Mouse (Mus musculus) layer of hippocampus, postnatal 14 days (tissue): ENCODE data around the gene Mpped2. TPM values are rescaled to one million over a fixed set of nuclear protein-coding genes. Genes with fewer than 3 reads are reported as not detected.

Experiments used
- DNase-seq, 2 experiments: peaks; one replicate each; pipeline ENCODE4 v3.0.0; 2021 to 2022; ENCODE audit warnings: low spot score in 2 of 2, mixed read lengths in 1 of 2
- total RNA-seq, 2 experiments: library from RNA; stranded (reverse); gene quantifications; 2 replicates each; pipeline ENCODE4 v1.2.3; 2021

Gene Mpped2
- total RNA-seq, 2 experiments from 2014 or later: 39.9 to 40.3 TPM

DNA sequence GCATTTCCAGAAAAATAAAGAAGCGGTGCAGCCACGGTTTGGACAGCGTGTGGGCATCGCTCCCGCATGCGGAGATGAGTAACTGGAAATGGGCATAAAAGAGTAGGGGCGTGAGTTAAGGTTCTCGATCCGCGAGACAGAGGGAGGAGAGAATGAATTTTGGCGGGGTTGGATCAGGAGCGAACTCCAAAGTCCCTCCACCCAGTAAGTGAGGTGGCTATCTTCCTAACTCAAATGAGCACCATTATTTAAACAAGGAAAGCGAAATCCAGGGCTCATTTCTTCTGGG is 2.6 kb downstream of the Mpped2 start:
- no peak for DNase-seq

DNA sequence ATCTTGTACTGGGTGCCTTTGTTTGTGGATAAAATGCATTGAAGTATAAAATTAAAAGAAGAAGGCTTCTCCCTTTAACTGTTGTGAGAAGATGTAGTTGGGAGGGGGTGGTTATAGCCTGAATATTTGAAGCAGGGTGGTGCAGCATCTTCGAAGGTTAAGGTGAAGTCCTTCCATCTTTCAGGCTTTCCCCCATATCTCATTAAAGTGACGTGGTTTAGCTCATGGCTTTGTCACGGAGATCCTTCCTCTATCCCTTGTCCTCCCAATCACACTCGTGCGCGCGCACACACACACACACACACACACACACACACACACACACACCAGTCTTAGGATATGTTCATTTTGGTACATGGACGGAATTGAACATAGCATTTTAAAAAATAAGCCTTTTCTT is 3.3 kb downstream of the Mpped2 start:
- no peak for DNase-seq

DNA sequence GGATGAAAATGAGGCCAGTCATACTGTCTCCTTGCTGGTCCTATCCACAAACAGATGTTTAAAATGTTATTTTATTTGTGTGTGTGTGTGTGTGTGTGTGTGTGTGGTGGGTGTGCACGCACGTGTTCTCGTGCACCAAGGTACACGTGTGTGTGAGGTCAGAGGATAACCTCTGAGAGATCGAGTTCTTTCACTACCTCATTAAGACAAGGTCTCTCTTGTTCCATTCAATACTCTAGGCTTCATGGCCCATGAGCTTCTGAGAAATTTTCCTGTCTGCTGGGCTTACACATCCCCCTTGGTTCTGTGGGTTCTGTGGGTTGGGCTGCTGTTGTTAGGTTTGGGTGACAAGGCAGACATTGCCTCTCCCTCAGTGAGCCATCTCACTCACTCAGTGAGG is 12.6 kb downstream of the Mpped2 start:
- DNase-seq: no peak

DNA sequence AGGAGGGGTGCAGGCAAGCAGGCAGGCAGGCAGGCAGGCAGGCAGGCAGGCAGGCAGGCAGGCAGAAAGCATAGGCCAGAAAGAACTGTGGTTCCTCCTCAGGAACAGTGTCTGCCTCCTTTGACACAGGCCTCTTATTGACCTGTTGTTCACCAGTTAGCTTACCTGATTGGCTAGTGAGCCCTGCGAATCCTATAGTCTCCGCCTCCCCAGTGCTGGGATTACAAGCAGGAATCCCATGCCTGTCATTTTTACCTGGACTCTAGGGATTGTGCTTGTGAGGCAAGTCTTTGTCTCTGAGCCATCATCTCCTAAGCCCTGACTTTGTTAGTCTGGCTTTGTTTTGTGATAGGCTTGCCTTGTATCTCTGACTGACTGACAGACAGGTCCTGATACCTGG is 14.1 kb downstream of the Mpped2 start:
- DNase-seq: no peak

DNA sequence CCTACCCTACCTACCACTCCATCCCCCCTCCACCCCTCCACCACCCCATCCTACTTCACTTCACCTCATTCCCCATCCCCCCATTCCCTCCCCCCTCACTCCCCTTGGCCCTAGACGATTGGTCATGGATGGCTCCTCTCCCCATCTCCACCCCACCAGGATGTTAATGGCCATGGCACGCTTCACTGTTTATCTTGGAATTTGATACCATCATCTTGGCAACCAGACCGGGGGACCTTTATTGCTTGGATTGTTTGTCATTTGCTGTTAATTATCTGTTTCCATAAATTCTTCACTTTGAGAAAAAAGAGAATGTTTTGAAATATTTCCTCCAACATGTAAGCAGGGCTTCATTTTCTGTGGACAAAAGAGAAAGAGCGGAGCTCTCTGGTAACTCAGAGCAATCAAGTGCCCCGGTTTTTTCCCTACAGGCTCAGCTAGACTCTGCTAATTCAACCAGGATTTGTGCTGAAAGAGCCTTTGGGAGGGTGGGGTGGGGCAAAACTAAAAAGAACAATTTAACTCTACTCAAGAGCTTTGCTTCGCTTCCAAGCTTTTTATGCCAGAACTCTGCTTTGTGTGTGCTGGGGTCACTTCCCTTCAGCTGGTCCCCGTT is 17.9 kb downstream of the Mpped2 start:
- no peak for DNase-seq

DNA sequence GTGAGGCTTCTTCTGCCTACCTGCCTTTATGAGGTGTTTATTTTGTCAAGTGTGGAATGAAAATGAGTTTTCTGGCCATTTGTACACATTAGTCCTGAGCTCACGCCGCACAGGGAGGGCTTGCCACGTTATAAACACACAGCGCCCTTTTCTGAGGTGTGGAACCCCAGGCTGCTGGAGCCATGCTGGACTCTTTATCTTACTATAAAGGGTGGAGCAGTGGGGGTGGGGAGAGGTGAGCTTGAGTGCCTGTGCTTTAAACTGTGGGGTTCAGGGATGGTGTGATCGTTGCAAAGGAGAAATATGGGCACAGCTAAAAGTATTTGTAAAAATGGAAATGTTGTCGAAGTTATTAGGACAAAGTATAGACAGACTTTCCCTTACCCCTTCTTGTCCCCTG is 18.4 kb downstream of the Mpped2 start:
- DNase-seq: no peak

DNA sequence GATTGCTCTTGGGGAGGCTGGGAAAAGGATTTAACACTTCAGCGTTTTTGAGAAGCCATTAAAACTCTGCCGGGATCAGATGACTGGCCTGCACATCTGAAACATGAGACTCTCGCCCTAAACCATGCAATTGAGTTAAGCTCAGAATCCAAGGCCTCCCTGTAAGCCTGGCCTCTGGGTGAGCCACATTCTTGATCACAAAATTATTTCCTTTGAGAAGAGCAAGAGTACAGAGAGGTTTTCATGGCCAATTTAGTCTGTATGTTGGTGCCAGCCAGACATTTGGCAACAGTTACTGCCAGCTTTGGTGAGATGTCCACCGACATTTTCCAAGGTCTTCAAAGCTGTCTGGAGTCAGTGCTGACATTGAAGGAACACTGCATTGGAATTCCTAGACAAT is 20.1 kb downstream of the Mpped2 start:
- no peak for DNase-seq

DNA sequence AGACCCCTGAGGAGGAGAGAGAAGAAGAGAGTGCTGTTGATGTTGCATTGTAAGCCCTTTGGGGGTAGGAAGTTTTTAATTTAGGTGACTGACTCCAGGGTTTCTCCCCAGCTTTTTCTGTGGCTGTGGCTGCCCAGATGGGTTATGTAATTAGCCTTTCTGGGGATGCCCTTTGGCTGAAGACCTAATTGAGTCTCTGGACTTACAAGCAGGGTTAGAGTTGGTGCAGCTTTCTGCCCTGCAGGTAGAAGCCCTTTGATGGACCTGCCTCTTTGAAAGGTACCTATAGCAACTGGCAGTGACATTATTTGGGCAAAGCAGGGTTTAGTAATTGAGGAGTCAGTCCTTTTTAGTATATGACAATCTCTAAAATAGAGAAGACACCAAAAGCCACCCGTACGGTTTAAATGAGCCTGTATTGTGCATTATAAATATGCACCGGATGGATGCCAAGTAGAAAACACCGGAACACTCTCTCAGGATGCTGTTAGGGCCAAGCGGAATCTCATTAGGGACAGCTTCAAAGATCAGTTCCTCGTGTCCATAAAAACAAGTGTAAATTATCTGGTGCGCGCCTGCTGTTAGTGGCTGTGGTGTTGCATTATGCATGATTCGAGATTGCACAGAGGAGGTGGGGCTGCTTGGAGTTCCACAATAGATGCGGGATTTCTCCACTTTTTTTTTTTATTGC is 22.8 kb downstream of the Mpped2 start:
- peak in 1 of 2 experiments; percentile 56 for DNase-seq

DNA sequence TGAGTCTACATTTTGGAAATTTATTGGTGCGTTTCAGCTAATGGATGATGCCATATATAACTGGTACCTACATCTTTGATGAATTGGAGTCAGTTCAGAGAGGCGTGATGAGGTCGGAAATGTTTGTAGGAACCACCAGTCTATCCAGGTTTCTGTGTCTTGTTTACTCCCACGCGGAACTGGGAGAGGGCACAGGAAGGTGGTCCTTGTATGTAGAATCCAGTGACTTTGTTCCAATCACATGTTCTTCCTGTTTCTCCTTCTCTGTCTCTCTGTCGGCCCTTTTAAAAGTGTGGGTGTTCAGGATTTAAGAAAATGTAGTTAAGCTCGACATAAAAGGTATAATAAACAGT is 23.3 kb downstream of the Mpped2 start:
- no peak for DNase-seq

DNA sequence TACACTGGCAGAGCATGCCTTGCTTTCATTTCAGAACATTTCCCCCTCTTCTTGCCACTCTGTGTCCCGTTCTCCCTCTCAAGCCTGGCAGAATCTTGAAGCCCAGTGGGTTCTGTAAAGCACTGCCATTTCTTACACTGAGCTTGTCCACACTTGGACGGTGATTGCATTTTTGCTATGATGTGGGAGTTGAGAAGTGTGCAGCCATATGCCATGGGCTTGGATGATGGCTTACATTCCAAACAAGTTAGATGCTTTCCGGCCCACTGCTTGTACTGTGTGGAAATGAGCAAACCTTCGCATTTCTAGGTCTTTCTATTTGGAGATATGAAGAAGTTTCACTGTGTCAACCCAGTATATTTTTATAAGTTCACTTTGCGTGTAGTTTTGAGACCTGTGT is 25.8 kb downstream of the Mpped2 start:
- DNase-seq: no peak

DNA sequence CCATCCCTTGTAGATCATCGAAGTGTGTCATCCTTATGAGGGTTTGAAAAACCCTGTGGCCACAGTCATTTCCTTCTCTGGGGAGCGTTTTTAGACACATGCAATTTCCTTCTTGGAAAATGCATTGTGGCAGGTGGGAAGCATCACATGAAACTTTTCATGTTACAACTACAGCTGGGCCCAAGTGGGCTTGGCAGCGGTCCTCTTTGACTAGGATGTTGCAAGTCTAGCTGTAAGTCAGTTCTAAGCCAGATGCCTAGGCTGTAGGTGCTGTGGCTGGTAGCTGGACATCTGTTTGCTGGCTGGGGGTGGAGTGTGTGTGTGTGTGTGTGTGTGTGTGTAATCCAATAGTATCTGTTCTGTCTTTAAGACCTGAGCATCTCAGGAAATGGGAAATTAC is 26.4 kb downstream of the Mpped2 start:
- no peak for DNase-seq

DNA sequence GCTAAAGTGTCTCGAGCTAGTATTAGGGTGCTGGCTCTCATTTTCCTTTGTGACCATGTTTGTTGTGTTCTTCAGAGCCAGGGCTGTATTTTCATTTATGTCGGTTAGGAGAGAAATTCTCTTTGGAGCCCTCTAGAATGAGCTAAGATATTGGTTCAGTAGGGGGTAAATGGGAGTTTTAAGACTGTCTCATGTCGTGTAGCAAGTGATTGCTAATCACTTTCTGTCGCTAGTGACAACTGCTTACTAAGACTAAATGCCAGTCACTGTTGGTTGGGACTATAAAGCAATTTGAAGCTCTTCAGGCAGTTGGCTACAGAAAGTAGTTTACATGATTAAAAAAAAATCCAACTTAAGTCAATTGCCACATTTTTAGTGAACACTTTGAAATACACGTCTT is 27.6 kb downstream of the Mpped2 start:
- no peak for DNase-seq

DNA sequence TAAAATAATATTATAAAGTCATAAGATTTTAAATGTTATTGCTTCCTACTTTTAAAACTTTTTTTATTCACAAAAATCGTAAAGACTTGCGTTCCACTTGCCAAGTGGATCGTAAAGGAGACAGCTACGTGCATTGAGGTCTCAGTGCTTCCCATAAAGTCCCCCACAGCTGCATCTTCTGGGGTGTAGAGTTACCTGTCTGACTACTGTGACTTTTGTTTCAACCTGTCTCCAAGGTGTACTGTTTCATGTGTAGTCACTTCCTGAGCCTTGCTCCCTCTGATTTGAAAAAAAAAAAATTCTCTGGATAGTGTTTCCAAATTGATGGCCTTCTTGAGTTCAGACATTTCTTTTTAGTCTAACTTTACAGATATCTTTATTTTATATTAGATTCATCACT is 29.0 kb downstream of the Mpped2 start:
- DNase-seq: no peak

DNA sequence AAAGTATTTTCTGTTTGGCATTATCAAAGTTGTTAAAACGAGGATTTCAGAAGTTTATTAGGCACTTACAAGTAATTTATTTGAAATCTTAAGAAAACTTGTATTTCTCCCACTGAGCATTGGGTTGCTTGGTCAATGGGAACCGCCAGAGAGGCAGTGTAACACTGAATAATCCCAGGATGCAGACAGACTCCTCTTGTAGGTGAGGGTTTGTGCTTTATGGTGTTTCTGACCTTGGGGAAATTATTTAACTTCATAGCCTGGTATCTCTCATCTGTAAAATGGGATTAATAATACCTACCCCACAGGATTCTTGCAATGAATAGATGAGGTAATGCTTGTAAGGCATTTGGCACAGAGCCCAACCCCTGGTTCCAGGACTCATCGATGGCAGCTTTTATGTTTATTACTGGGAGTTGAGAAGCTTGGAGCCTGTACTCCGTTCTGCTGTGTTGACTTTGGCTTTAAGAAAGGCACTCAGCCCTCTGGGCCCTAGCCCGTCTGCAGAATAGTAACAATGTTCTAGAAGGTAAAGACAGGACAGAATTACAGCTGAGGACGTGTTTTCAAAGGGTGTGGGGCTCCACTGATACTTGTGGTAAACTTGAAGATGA is 37.0 kb downstream of the Mpped2 start:
- no peak for DNase-seq

DNA sequence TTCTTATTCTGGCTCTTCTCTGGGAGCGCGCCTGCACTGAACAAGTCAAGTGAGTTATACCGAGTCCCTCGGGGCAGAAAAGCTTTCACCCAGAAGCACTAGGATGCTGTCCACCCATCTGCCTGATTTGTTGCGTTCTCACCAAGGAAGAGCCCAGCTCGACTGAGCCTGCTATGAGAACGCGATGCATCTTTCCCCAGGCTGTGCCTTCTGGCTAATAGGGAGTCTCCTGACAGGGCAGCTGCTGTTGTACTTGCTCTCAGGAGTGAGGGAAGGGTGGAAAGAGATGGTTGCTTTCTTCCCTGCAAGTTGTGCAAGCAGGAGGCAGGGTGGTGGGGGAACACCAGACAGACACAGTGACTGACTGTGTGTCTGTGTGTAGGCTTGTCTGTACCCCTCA is 37.5 kb downstream of the Mpped2 start:
- no peak for DNase-seq

DNA sequence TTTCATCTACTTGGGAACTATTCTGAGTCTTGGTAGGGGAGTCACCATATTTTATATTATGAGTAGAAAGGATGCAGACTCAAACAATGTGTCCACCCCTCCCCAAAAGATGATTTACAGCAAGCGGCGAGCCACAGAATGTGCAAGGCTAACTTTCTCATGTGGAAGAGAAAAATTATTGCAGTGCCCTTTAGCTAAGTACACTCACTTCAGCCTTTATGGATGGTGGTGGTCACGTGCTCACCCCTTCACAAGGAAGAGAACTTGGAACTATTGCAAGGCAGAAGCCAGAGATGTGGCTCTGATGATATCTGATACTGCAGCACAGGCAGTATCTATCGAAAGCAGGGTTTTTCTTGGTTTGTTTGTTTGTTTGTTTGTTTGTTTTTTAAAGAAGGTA is 38.4 kb downstream of the Mpped2 start:
- no peak for DNase-seq

DNA sequence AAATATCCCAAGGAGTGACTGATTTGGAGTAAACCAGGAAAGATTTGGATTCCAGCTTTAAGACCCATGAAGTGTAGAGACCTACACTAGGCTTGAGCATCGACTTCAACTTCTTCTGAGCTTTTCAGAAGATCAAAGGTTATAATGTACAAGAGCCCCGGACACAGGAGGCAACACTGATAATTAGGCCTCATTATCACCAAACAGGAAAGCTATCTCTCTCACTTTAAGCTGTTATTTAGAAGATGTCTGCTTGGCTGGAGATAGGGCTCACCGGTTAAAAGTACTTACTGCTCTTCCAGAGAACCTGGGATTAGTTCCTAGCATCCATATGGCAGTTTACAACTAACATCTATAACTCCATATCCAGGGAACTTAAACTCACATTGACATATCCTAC is 39.1 kb downstream of the Mpped2 start:
- no peak for DNase-seq

DNA sequence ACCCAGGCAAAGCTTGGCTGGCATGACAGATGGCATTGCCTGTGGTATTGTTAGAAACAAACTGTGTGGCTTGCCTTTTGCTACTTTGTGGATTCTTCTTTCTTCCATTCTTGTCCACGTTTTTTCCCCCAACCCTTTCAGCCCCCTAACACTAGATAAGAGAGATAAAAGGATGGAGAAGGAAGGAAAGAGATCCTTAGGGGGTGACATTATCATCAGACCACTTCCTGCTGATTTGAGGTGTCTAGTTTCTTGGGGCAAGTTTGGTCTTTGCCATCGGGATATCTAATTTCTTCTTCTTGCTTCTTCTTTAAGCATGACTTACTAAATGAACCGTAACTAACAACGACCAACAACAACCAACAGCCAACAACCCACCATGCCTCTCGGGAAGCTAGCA is 40.3 kb downstream of the Mpped2 start:
- DNase-seq: no peak

DNA sequence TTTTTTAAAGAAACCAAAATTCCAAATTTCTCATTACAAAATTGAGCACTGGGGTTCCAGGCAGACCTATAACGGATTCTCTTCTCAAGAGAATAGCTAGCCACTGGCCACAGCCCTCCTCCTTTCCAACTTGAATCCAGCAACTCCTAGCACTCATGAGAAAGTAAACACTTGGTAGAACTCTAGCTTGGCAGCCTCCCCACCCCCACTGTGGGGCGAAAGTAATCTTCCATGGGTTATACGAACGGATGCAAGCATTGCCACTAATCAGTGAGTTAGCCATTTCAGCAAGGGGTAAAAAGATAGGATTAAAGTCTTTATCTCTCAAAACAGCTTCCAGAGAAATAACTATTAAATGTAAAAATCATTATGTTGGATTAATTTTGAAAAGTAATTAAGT is 40.9 kb downstream of the Mpped2 start:
- DNase-seq: no peak

DNA sequence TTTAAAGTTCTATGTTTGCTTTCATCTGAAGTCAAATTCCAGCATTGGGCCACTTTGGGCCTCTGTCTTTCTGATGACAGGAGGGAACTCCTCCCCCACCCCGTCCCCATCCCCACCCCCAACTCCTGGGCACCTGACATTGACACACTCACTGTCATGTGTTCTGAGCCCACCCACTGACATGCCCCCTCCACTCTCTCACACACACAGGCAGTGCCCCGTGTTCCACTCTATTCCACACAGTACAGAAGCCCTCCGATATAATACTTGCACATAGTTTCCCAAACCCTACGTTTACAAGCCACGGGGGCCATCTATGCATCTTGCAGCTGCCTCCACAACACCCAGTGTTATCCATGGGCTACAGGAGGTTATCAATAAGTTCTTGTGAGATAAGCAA is 42.1 kb downstream of the Mpped2 start:
- DNase-seq: no peak

DNA sequence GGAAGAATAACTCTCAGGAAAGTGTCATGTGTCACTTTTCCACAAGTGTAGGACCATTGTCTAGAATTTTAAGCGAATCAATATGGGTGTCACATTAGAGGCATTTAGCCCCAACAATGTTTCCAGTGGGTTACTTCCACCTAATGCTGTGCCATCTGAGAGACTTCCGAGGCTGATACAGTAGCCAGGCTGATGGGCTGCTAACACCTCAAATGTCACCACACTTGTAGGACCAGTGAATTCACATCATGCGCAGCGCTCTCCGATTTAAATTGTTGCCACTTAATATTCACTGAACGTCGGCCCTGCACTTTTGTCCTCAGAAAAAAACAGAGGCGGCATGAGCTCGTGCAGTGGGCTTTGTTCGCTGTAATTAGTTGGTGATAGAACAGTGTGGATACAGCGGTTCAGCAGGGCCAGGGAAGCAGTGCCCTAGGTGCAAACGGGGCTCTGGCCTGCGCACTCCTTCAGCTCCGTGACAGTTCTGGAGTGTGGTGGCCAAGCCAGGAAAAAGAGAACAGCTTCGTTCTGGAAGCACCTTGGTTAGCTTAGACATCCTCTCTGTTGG is 42.8 kb downstream of the Mpped2 start:
- no peak for DNase-seq

DNA sequence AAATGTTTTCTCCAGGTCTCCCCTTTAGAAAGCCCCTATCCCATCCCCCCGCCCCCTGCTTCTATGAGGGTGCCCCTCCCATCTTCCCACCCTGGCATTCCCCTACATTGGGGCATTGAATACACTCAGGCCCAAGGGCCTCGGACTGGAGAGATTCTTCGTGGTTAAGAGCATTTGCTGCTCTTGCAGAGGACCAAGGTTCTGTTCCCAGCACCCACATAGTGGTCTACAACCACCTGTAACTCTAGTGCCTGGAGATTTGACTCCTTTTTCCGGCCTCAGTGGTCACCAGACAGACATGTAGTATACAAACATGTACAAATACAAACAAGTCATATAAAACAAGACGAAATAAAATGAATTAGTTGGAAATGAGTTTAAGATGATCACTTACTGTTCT is 45.9 kb downstream of the Mpped2 start:
- DNase-seq: no peak

DNA sequence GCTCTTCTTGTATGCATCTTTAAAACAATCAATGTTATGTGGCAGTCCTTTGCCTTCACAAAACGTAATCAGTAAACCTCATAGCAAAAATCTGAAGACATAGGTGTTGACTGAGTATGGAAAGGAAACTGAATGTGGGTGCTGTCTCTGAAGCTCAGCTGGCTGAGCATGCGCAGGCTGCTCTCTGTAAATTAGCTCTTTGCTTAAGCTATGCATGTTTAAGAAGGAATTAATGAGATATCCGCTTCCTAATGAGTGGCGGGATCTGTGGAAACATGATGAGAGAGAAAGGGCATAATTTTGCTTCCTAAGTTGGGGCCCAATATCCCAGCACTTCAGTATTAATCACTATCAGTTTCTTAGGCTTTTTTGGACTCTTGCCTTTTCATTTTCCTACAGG is 51.0 kb downstream of the Mpped2 start:
- no peak for DNase-seq
